Mouse (Mus musculus) CD4-positive helper T cell, adult 2 months (primary cell): ENCODE results near the gene Gpd2.

ENCODE experiments used
- DNase-seq: peaks from one replicate; pipeline ENCODE4 v3.0.0-alpha.2; 2012; ENCODE audit warnings: low read depth, missing footprints, low spot score

The Gpd2 gene

DNA sequence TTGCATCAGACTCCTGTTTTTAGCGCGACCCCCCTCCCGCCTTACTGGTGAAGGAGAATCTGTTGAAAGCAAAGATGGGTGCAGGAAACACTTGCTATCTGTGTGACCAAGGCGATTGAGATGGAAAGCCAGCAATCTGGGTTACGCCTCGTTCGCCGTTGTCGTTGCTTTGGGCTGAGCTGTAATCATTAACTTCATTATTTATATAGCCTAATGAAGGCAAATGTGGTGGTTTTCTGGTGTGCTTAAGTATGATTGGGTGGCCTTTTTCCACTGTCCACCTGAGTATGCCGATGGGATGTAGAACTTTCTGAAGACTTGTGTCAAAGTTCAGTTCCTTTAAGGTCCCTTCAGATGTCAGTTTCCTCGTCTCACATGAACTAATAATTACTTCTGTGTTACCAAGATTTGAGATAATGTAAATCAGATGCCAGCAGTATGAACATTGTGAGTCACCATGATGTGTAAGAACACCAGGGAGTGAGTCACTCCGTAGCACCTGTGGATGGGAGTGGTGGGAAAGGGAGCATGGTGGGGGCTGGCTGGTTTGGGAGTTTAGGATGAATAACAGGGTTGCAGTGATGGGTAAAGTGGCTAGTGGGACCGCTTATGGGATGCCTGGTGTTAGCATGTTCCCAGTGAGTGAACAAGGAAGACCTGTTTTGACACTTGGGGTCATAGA, 14.3 kb downstream of the Gpd2 start:
- DNase-seq = no peak

DNA sequence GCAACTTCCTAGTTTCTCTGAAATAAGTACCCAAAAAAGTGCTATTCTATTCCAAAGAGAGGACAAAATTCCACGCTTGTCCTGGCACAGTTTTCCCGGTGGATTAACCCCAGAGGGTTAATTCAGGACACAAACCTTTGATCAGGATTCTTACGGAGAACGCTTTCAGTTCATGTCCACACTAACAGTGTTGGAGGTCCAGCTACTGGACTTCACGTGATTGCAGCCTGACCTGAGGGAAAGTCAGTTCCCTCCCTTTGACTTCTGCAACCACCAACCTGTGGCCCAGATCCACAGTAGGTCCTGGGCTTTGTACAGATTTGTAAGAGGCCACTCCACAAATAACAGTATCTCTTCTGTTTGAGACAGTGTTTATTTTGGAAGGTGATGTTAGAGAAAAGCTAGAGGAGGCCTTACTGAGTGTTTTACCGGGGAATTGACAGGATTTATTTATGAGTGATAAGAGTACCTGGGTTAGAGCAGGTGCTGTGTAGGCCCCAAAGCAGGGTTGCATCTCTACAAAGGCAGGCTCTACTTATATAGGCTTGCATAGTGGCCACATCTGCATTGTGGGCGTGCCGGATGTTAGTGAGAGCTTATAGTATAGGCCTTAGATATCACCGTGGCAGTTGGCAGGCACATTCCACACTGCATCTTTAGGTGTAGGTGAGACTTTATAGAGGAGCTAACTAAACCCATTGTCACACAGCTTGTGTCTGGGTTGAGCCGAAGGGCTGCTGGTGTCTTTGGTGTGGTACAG, 15.3 kb downstream of the Gpd2 start:
- no peak for DNase-seq

DNA sequence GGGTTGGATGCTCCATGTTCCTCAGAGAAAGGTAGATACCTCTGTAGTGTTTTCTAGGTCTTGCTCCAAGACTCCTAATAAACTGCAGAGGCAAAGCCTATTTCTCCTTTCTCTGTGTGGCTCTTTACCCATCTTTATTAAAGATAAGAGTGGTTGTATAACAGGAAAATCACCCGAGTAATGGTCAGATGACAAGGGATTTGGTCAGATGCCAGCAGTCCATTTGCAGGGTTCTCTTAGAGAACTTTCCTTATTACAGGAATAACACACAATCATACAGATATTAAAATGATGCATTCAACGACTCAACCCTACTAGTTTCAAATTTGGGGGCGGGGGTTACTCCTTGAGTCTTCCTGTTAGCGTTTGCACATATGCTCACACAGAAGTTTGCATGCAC, 16.8 kb downstream of the Gpd2 start:
- no peak for DNase-seq

DNA sequence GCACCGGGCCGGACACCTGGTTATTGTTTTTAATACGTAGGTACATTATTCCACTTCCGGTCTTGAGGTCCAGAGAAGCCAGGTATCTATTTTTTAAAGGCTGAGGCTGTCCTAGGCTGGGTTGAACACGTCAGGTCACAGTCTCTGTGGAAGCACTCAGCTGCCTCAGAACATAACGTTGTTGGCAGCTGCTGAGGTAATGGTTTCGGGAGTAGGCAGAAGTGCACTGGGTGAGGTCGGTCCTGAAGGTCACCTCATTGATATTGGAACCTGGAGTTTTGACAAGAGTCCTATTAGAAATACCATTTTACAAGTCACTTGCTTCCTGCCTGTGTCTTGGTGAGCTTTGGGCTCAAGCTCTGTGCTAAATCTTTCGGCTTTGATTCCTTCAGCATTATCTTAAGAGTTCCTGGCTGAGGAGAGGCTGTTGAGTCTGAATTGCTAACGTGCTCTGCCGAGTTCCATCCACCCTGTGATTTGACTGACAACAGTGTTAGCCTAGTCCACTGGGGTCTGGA, 17.8 kb downstream of the Gpd2 start:
- no peak for DNase-seq

DNA sequence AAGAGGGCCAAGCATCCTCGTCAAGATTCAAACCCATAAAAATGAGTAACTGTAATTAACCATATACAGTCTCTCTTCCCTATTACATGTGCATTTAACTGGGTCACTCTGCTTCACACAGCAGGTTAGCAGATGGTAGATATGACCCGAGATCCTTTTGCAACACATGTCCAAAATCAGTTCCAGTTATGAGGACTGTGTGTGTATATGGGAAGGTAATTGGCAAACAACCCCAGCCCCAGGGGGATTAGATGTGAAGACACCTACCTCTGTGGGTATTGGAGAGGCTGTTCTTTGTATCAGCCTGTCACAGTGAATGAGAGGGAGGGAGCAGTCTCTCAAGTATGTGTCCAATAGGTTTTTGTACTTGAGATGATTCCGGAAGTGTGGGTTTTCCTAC, 18.4 kb downstream of the Gpd2 start:
- no peak for DNase-seq

DNA sequence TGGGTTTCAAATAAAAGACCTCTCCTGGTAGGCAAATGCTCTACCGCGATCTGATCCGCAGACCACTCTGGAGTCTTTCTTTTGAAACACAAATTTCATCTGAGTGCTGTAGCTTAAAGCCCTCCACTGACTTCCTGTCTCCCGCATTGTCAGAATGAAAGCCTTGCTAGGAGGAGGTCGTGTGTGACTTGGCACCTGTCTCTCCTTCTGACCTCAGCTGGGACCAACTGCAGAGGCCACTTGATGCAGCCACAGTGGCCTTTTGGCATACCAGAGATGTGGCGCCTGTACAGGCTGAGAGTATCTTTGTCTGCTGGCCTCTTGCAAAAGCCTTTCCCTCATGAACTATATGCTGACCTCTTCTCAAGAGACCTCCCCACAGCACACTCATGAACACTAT, 19.0 kb downstream of the Gpd2 start:
- no peak for DNase-seq

DNA sequence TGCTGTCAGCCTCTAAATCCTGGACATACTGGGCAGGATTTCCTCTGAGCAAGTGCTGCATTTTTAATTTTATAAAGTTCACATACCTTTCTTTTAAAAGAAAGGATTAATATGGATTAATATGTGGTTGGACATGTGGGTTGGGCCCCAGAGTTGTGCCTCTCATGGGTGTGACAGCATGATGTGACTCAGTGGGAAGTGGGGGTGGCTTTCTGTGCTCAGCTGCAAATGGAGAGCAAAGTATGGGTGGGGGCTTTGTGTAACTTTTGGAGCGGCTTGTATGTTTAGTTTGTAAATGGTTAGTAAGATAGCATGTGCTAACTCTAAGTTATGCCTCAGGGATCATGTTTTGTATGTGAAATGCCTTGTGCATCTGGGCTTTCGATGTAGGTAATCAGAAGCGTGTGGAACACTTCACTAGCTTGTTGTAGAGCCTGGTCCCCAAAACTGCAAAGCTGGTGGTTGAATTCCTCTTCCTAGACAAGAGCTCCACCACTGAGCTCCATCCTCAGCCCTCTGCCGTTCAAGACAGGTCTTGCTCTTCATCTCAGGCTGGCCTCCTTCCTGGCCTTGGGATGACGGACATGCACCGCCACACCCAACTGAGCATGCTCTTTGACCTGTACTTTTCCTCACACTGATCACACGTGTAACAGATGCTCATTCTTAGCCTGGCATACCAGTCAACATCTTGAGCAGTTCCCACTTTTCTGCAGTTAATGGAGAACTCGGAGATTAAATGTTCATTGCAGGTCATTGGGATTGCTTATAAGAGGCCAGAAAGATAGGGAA, 24.0 kb downstream of the Gpd2 start:
- DNase-seq = no peak

DNA sequence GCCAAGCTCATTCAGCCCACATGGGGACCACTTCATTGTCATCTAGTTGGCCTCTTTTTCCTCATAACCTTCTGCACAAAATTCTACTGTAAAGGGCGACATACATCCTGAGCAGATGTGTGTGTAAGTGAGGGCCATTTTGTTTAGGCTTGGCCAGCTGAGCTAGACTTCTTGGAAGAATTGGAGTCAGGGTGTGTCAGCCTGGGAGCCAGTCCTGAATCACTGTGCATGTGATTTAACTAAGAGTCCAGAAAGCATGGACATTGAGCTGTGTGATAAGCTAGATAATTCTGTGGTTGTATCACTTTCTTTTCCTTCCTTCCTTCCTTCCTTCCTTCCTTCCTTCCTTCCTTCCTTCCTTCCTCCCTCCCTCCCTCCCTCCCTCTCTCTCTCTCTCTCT, 26.0 kb downstream of the Gpd2 start:
- DNase-seq = no peak

DNA sequence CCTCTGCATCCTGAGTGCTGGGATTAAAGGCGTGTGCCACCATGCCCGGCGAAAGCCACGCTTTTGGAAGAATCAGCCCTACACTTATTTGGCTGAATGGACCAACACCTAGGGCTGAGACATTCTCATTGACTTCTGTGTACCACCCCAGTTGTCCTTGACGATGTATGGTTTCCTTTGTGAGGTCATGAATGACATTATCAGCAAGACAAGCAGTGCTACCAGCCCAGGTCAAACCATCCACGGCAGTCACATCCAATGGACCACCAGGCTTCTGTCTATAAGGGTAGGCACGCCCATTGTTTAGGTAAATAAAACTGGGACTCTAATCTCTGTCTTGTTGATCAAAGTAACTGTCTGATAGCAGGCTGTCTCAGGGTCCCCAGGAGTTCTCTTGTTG, 27.5 kb downstream of the Gpd2 start:
- DNase-seq = no peak

DNA sequence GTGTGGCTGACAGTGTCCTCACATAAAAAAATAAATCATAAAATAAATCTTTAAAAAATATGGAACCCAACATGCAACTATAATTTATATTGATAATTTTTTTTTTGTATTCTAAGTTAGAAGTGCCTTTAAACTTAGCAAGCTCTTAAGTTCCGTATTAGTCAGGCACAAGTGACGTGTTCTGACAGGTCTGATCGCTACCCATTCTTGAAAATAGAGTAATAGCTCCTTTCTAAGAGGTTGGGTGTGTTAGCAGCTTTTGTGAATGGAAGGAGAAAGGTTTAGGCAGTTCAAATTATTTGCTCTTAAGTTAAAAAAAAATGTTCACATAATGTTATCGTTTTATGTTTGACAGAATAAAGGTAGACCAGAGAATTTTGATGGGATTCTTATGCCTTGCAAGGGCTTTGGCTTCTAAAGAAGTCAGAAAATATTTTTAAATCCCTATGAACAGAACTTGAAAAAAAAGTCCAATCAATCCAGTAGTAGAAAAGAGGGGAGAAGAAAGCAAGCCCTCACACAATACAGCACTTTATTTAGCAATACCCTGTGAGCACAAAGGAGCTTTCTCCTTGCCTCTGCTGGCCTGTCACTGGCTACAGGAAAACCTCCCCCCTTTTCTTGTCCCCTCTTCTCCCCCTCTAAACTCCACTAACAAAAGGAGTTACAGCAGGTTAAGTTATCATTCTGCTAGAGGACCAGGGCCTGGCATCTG, 29.4 kb downstream of the Gpd2 start:
- no peak for DNase-seq

DNA sequence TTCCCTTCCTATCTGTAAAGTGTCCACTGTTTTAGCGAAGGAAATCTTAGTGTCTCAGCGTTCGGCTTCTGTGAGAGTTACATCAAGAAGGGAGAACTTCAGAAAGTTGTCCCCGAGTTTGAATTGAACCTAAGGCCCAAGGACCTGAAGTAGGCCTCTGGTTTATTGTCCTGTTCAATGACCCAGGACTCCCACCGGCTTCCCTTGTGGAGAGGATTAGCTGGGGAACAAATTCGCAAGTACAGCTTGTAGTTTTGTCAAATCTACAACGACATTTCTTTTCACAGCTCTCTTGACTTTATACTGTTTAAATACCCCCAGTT, 29.9 kb downstream of the Gpd2 start:
- DNase-seq = no peak

DNA sequence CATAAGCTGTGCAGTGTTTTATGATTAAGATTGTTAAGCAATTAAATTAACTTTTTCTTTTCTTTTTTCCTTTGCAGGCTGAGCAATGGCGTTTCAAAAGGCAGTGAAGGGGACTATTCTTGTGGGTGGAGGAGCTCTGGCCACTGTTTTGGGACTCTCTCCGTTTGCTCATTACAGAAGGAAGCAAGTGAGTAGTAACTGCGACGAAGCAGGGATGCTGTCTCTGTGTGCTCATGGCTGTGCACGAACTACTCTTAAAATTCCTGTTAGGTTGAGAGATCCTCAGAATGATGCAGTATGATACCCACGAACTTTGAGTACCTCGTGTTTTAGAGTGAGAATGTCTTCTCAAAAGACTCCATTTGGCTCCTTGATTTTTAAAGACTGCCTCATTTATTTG, 30.5 kb downstream of the Gpd2 start:
- DNase-seq = no peak

DNA sequence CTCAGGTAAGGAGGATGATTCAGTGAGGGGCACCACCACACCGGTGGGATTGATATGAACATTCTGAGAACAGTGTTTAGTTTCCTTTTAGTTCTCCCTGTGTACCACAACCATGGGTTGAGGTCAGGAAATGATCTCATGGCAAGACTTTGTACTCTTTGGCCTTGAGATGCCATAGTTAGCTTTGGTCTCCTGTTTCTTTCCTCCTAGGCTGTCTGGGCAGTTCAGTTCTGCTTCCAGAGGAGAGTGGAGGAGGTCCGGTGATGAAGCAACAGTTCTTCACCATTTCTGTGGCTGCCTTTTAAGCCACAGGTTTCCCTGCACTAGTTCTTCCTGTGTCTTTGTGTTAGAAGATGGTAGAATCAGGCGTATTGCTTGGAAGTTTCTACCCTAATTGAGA, 31.4 kb downstream of the Gpd2 start:
- DNase-seq = no peak

DNA sequence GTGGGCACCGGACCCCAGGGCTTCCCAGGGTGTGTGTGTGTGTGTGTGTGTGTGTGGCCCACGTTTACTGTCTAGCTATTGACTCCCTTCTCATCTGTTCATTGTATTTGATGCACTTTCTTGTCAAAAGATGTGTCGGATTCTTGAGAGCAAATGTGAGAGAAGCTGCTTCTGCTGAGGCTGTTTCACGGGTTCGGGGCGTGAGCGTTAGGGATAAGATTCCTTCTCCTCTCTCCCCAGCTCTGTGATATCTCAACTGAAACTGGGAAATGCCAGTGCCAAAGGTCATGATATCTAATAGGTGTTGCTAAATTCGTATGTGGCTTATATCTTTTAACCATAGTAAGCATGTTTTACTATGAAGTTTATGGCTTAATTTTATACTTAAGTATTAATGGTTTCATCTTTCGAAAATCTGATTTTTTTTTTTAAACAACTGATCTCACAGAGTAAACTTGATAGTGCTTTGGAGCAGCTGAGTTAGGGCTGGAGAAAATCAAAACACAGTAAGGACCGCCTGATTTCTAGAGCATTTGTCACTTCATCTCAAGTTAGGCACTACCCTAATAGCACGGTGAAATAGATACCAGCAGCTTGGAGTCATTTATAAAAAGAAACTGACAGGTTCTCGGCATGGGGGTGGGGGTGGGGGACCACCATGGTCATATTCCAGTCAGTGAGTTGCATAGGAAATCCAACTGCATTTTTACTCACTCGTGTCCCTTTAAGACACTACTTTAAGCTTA, 32.4 kb downstream of the Gpd2 start:
- no peak for DNase-seq

DNA sequence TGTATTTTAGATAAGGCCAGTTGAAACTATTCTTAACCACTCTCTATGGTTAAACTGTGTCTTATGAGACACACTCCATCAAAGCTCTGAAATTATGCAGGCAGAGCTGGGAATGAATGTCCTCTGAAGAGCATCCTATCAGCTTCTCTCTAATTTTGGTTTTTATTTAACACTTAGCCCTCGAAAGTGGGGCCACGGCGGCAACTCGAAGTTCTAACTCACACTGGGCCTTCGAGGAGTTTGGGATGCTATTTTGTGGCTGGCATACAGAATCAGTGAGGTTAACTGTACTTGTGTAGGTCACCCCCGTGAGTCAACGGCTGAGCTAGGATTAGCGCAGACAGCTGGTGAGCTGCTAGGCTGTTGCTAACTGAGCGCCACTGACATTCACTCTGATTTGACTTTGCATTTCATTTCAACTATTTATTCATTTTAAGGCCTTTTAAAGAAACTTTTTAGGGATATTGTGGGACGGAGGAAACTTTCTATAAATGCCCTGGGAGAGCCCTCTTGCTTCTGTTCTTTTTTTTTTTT, 42.8 kb downstream of the Gpd2 start:
- no peak for DNase-seq

DNA sequence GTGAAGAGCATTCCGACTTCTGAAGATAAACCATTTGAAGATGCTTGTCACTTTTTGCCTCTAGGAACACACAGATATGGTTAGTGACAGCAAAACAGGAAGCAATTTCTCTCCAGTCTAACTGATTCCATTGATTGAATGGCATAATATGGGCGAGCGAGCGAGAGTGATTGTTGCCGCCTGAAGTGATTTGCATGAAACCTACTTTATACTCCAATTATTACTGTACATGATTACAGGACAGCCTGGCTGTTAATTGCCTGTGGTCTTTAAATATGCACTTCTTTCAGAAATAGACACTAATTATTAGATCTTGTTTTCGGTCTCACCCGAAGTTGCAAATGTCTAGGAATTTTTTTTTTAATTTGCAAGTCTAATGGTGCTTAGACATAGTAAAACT, 46.4 kb downstream of the Gpd2 start:
- DNase-seq = no peak

DNA sequence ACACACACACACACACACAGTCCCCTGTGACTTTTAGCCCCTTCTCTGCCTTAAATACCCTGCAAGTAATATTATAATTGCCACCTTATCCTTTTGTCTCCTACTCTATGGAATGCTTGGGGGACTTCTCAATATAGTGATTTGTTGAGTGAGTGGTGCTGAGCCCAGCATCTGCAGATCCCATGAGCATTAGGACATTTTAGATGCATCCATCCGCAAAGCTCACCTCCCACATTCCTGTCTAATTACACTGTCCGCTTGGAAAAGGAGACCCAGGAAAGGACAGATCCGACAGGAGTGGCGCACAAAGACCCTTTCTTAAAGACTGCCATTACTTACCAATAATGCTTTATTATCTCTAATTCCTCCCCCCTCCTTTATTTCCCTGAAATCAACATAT, 47.8 kb downstream of the Gpd2 start:
- DNase-seq = no peak

DNA sequence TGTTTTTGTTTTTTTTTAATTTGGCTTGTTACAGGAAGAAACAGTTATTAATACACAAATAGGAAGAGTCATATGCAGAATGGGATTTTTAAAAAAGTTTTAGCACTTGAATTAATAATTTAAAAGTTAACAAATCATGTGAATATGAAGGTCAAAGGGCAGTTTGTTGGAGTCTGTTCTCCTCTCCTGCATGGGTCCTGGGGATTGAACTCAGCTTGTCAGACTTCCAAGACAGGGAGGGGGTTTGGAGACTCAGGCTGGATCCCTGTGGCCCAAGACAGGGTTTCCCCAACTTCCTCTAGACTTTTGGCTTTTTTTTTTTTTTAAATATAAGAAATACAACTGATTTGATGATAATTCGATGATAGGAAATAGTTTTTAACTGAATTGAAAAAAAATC, 50.6 kb downstream of the Gpd2 start:
- no peak for DNase-seq

DNA sequence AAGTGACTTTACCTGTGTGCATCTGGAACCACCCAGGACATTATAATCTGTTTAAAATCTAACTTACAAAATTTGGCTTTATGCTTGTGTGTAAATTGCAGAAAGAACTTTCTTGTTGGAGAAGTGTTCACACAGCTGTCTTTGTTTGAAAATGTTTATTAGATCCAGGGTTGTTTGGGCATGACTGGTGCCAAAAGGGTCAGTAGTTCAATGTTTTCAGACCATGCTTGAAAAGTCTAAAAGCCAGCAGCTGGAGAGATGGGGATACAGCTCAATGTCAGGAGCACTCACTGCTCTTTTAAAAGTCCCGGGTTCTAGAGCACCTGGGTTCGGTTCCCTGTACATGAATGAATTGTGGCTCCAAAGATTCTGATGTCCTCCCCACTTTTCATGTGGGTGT, 56.1 kb downstream of the Gpd2 start:
- no peak for DNase-seq

DNA sequence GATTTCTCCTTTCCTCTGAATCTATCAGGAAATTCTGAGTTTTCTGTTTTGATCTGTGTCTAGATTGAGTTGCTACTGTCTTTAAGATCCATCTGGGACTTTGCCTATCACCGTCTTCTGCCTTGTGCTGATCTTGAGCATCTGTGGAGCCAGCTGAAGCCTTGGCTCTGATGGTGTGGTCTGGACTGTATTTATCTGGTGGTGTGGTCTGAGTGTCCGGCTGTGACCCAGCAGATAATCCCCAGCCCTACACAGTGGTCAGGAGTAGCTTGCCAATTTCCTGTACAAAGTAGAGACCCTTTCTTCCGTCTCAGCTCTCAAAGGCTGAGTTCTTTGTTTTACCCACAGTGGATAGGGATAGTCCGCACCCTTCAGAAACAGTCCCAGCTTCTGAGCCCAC, 58.6 kb downstream of the Gpd2 start:
- no peak for DNase-seq

DNA sequence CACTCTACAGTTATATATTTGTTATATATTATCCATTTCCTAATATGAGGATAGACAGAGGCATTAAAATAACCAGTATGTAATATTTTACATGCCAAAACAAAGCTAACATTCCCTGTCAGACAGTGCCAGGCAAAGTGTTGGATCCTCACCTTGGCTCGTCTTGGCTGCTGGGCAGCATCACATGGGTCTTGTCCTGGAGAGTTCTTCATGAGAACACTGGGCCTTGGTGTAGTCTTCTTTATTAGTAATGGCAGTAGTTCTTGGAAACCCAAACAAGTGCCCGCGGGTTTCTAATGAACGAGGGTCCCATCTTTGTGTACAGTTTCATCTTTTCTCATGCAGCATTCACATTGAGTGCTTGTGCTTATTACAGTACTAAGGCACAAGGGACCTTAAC, 59.8 kb downstream of the Gpd2 start:
- DNase-seq = no peak
